Comparison of ENCODE assay signal across 9 mouse cellular contexts in genomic region chr14:23494496-23494800, GRCm38 (mm10).
DNase-seq lines count a peak whose midpoint lies in the region; ATAC-seq lines count a peak whose summit lies in the region.
"Had no signal": no experiment of that assay in that cellular context is flagged by ENCODE, and none has a peak within 500 bp of the region (broad histone marks: within the 10 kb centered on the region; RNA-seq: fewer than 3 reads in every experiment).

No protein-coding gene starts in this region.

- H3K4me2 ChIP-seq in embryonic facial prominence, embryonic 14.5 days (ENCODE audit: low read depth, low read length), result no peak overlapping the region
- H3K4me2 ChIP-seq in intestine, embryonic 16.5 days (ENCODE audit: low read depth, low read length), result no peak overlapping the region

- no peaks in the 10 kb centered on the region for H3K36me3 ChIP-seq in heart, embryonic 10.5 days
- H3K36me3 ChIP-seq in embryonic facial prominence, embryonic 14.5 days (ENCODE audit: control insufficient read depth, insufficient read depth, low read length), result no peaks in the 10 kb centered on the region
- H3K36me3 ChIP-seq in intestine, embryonic 16.5 days (ENCODE audit: control insufficient read depth, insufficient read depth, low read length), result no peaks in the 10 kb centered on the region
- H3K36me3 ChIP-seq in forebrain, embryonic 10.5 days (replicated peaks), result no peaks in the 10 kb centered on the region

- H3K9me3 ChIP-seq in heart, embryonic 10.5 days, result no peaks in the 10 kb centered on the region
- H3K9me3 ChIP-seq in embryonic facial prominence, embryonic 14.5 days (ENCODE audit: control insufficient read depth, low read length), result no peaks in the 10 kb centered on the region
- H3K9me3 ChIP-seq in intestine, embryonic 16.5 days (ENCODE audit: control insufficient read depth, low read length), result no peaks in the 10 kb centered on the region
- H3K9me3 ChIP-seq in forebrain, embryonic 10.5 days, result no peaks in the 10 kb centered on the region

- H3K27ac ChIP-seq in heart, embryonic 10.5 days, result no peak overlapping the region
- H3K27ac ChIP-seq in embryonic facial prominence, embryonic 14.5 days (replicated peaks; ENCODE audit: low read depth, low read length), result peak overlapping the region; percentile 89
- 0 out of 2 replicates have a peak overlapping the region, but pooled peaks have one; percentile 15 for H3K27ac ChIP-seq in intestine, embryonic 16.5 days (ENCODE audit: low read length)
- no peak overlapping the region for H3K27ac ChIP-seq in forebrain, embryonic 10.5 days
- H3K27ac ChIP-seq: hindbrain, postnatal 0 days had no signal

- peak; percentile 90 for ATAC-seq in embryonic facial prominence, embryonic 14.5 days (ENCODE audit: low read depth)
- ATAC-seq in intestine, embryonic 16.5 days, result peak; percentile 71
- ATAC-seq: hindbrain, postnatal 0 days had no signal

- DNase-seq in heart, adult 11 months, result peak; percentile 98
- DNase-seq in heart, embryonic 10.5 days (ENCODE audit: low spot score), result no peak
- DNase-seq in embryonic facial prominence, embryonic 14.5 days (ENCODE audit: low spot score), result peak; percentile 94
- DNase-seq in lung, postnatal 36 days, result peak; percentile 50
- no peak for DNase-seq in yolk sac, embryonic 10.5 days (ENCODE audit: low spot score)
- DNase-seq in neural tube, embryonic 10.5 days (ENCODE audit: extremely low spot score, low spot score), result no peak
- no peak for DNase-seq in forebrain, embryonic 10.5 days (ENCODE audit: extremely low spot score, low spot score)

- no peaks in the 10 kb centered on the region for H3K4me1 ChIP-seq in heart, embryonic 10.5 days
- H3K4me1 ChIP-seq in embryonic facial prominence, embryonic 14.5 days (ENCODE audit: control insufficient read depth, insufficient read depth, low read length), result peaks cover 27% of the 10 kb centered on the region
- H3K4me1 ChIP-seq in intestine, embryonic 16.5 days (ENCODE audit: control insufficient read depth, insufficient read depth, low read length), result no peaks in the 10 kb centered on the region
- no peaks in the 10 kb centered on the region for H3K4me1 ChIP-seq in forebrain, embryonic 10.5 days

- 74% methylated on average over 3 of the region's 3 CpGs for WGBS in heart, embryonic 10.5 days
- WGBS in embryonic facial prominence, embryonic 14.5 days, result 40% methylated on average over 3 of the region's 3 CpGs
- WGBS in intestine, embryonic 16.5 days, result 59% methylated on average over 3 of the region's 3 CpGs
- 85% methylated on average over 3 of the region's 3 CpGs for WGBS in forebrain, embryonic 10.5 days

- H3K9ac ChIP-seq in embryonic facial prominence, embryonic 14.5 days (ENCODE audit: low read depth, low read length), result no peak overlapping the region
- no peak overlapping the region for H3K9ac ChIP-seq in intestine, embryonic 16.5 days (ENCODE audit: low read depth, low read length)

- no peaks in the 10 kb centered on the region for H3K27me3 ChIP-seq in heart, embryonic 10.5 days (ENCODE audit: insufficient read depth, poor library complexity, severe bottlenecking)
- no peaks in the 10 kb centered on the region for H3K27me3 ChIP-seq in embryonic facial prominence, embryonic 14.5 days (replicated peaks; ENCODE audit: control insufficient read depth, insufficient read depth, low read length)
- H3K27me3 ChIP-seq in intestine, embryonic 16.5 days (replicated peaks; ENCODE audit: control insufficient read depth, insufficient read depth, low read length), result no peaks in the 10 kb centered on the region
- H3K27me3 ChIP-seq in forebrain, embryonic 10.5 days (ENCODE audit: poor library complexity, severe bottlenecking), result no peaks in the 10 kb centered on the region

- H3K4me3 ChIP-seq in heart, embryonic 10.5 days, result no peak overlapping the region
- no peak overlapping the region for H3K4me3 ChIP-seq in embryonic facial prominence, embryonic 14.5 days (ENCODE audit: low read depth, low read length)
- H3K4me3 ChIP-seq in intestine, embryonic 16.5 days (ENCODE audit: low read length), result no peak overlapping the region
- H3K4me3 ChIP-seq in forebrain, embryonic 10.5 days, result no peak overlapping the region

Comparison
In these comparisons a context has a peak if more than half of its experiments do, and no peak if none do; other contexts are left out.
1. DNase-seq: peak in heart, adult 11 months (single experiment), embryonic facial prominence, embryonic 14.5 days (single experiment) and lung, postnatal 36 days (single experiment); none in heart, embryonic 10.5 days (single experiment), yolk sac, embryonic 10.5 days (single experiment), neural tube, embryonic 10.5 days (single experiment) and forebrain, embryonic 10.5 days (single experiment).
2. H3K27ac ChIP-seq: peak in embryonic facial prominence, embryonic 14.5 days (single experiment) and intestine, embryonic 16.5 days (single experiment); none in heart, embryonic 10.5 days (single experiment) and forebrain, embryonic 10.5 days (single experiment).